Mouse (Mus musculus) CH12.LX (cell line): ENCODE data around the gene Psmd1. TPM values are rescaled to one million over a fixed set of nuclear protein-coding genes. Genes with fewer than 3 reads are reported as not detected.

Experiments
- DNase-seq: peaks from one replicate; pipeline ENCODE4 v3.0.0-alpha.2; 2013; ENCODE audit errors: extremely low read depth
- H3K27ac ChIP-seq: 2 replicates; pipeline ENCODE4 v1.5.1; 2012; ENCODE audit warnings: low read depth, mild to moderate bottlenecking, control low read depth, moderate library complexity; ENCODE audit not compliant: insufficient read depth
- H3K27me3 ChIP-seq: replicated peaks from 2 replicates; pipeline ENCODE3; 2012; ENCODE audit warnings: inconsistent platforms
- H3K36me3 ChIP-seq, 2 experiments: replicated peaks in 1 of 2; 2 replicates each; pipeline versions ENCODE3 to v1.6.1; 2012; ENCODE audit warnings: inconsistent platforms in 1 of 2, low read length in 1 of 2, mild to moderate bottlenecking in 1 of 2, mixed read lengths in 1 of 2, moderate library complexity in 1 of 2; ENCODE audit not compliant: control insufficient read depth in 1 of 2, insufficient read depth in 1 of 2
- H3K4me1 ChIP-seq, 2 experiments: 2 replicates each; pipeline ENCODE4 v1.6.1; 2012; ENCODE audit warnings: inconsistent platforms in 1 of 2, moderate library complexity in 1 of 2; ENCODE audit not compliant: insufficient read depth in 2 of 2, control insufficient read depth in 1 of 2
- H3K4me2 ChIP-seq: 2 replicates; pipeline ENCODE4 v1.6.1; 2012; ENCODE audit warnings: low read depth, mild to moderate bottlenecking, control low read depth; ENCODE audit not compliant: poor library complexity, insufficient read depth, severe bottlenecking
- H3K4me3 ChIP-seq, 3 experiments: fragments of 150-350 bp in 1 of 3; sonication (generic) in 1 of 3; replicated peaks in 1 of 3; 2 replicates each; pipeline versions ENCODE3 to v1.5.1; 2011 to 2012; ENCODE audit warnings: low read depth in 2 of 3, low read length in 2 of 3, mild to moderate bottlenecking in 2 of 3, moderate library complexity in 2 of 3, control low read depth in 1 of 3, improper control_type of control experiment in 1 of 3, inconsistent platforms in 1 of 3, mixed read lengths in 1 of 3; ENCODE audit not compliant: poor library complexity in 1 of 3
- H3K79me2 ChIP-seq: replicated peaks from 2 replicates; pipeline ENCODE4 v1.6.1; 2012; ENCODE audit warnings: mild to moderate bottlenecking, moderate library complexity; ENCODE audit not compliant: control insufficient read depth, poor library complexity, insufficient read depth, severe bottlenecking; ENCODE audit errors: extremely low read depth
- H3K9ac ChIP-seq: 2 replicates; pipeline ENCODE4 v1.6.1; 2012; ENCODE audit warnings: low read depth, mild to moderate bottlenecking, control low read depth, moderate library complexity; ENCODE audit not compliant: insufficient read depth
- H3K9me3 ChIP-seq: replicated peaks from 2 replicates; pipeline ENCODE3; 2012; ENCODE audit warnings: low read length, inconsistent platforms, mixed read lengths
- CHD1 ChIP-seq: IDR thresholded peaks from 2 replicates; pipeline ENCODE4 v1.6.1; 2012; ENCODE audit warnings: low read depth, low read length, improper control_type of control experiment, inconsistent platforms
- CTCF ChIP-seq, 2 experiments: IDR thresholded peaks in 1 of 2; conservative IDR thresholded peaks in 1 of 2; 2 replicates each; pipeline ENCODE4 v1.5.1; 2011 to 2012; ENCODE audit warnings: low read depth in 2 of 2, low read length in 2 of 2, improper control_type of control experiment in 1 of 2, inconsistent platforms in 1 of 2, mild to moderate bottlenecking in 1 of 2, moderate library complexity in 1 of 2
- E2F4 ChIP-seq: IDR thresholded peaks from 2 replicates; pipeline ENCODE4 v1.6.1; 2011; ENCODE audit warnings: low read depth, low read length, improper control_type of control experiment; ENCODE audit not compliant: insufficient replicate concordance
- ELF1 ChIP-seq: IDR thresholded peaks from 2 replicates; pipeline ENCODE4 v1.6.1; 2014; ENCODE audit warnings: low read depth, mild to moderate bottlenecking, inconsistent platforms, low read length, improper control_type of control experiment
- EP300 ChIP-seq: IDR thresholded peaks from 2 replicates; pipeline ENCODE4 v1.6.1; 2011; ENCODE audit warnings: low read length, improper control_type of control experiment
- HCFC1 ChIP-seq: IDR thresholded peaks from 2 replicates; pipeline ENCODE4 v1.6.1; 2012; ENCODE audit warnings: low read depth, mild to moderate bottlenecking, inconsistent platforms, low read length, improper control_type of control experiment
- IRF4 ChIP-seq: IDR thresholded peaks from 2 replicates; pipeline ENCODE4 v1.6.1; 2014; ENCODE audit warnings: low read depth, mild to moderate bottlenecking, inconsistent platforms, low read length, improper control_type of control experiment
- JUN ChIP-seq: IDR thresholded peaks from 2 replicates; pipeline ENCODE4 v1.6.1; 2011; ENCODE audit warnings: low read depth, mild to moderate bottlenecking, low read length, improper control_type of control experiment, moderate library complexity; ENCODE audit not compliant: insufficient read depth
- JUND ChIP-seq: conservative IDR thresholded peaks from 2 replicates; pipeline ENCODE4 v1.6.1; 2011; ENCODE audit warnings: low read depth, low read length, improper control_type of control experiment
- KAT2A ChIP-seq: IDR thresholded peaks from 2 replicates; pipeline ENCODE4 v1.6.1; 2012; ENCODE audit warnings: low read length, improper control_type of control experiment, inconsistent platforms; ENCODE audit not compliant: insufficient replicate concordance
- MAZ ChIP-seq: IDR thresholded peaks from 2 replicates; pipeline ENCODE4 v1.6.1; 2012; ENCODE audit warnings: low read depth, mild to moderate bottlenecking, inconsistent platforms, low read length, improper control_type of control experiment, moderate library complexity
- MEF2A ChIP-seq: IDR thresholded peaks from 2 replicates; pipeline ENCODE4 v1.6.1; 2014; ENCODE audit warnings: low read depth, mild to moderate bottlenecking, inconsistent platforms, low read length, improper control_type of control experiment, borderline replicate concordance
- MXI1 ChIP-seq: IDR thresholded peaks from 2 replicates; pipeline ENCODE4 v1.6.1; 2011; ENCODE audit warnings: mild to moderate bottlenecking, low read depth, low read length, improper control_type of control experiment
- MYC ChIP-seq: IDR thresholded peaks from 2 replicates; pipeline ENCODE4 v1.6.1; 2011; ENCODE audit warnings: low read depth, mild to moderate bottlenecking, improper control_type of control experiment, low read length
- NRF1 ChIP-seq: IDR thresholded peaks from 2 replicates; pipeline ENCODE4 v1.6.1; 2014; ENCODE audit warnings: low read depth, mild to moderate bottlenecking, inconsistent platforms, low read length, improper control_type of control experiment, moderate library complexity
- PAX5 ChIP-seq: IDR thresholded peaks from 2 replicates; pipeline ENCODE4 v1.6.1; 2012; ENCODE audit warnings: low read length, inconsistent platforms, mixed read lengths
- RAD21 ChIP-seq: IDR thresholded peaks from 2 replicates; pipeline ENCODE4 v1.6.1; 2011; ENCODE audit warnings: low read depth, mild to moderate bottlenecking, low read length, improper control_type of control experiment, moderate library complexity
- RCOR1 ChIP-seq: conservative IDR thresholded peaks from 2 replicates; pipeline ENCODE4 v1.6.1; 2012; ENCODE audit warnings: low read depth, mild to moderate bottlenecking, inconsistent platforms, low read length, improper control_type of control experiment
- SMC3 ChIP-seq: IDR thresholded peaks from 2 replicates; pipeline ENCODE4 v1.6.1; 2011; ENCODE audit warnings: low read depth, low read length, improper control_type of control experiment
- TBP ChIP-seq: conservative IDR thresholded peaks from 2 replicates; pipeline ENCODE4 v1.6.1; 2011; ENCODE audit warnings: low read depth, low read length, improper control_type of control experiment
- UBTF ChIP-seq: IDR thresholded peaks from 2 replicates; pipeline ENCODE4 v1.6.1; 2012; ENCODE audit warnings: low read depth, mild to moderate bottlenecking, inconsistent platforms, low read length, improper control_type of control experiment, moderate library complexity
- USF2 ChIP-seq: conservative IDR thresholded peaks from 2 replicates; pipeline ENCODE4 v1.6.1; 2011; ENCODE audit warnings: low read depth, low read length, improper control_type of control experiment
- ZKSCAN1 ChIP-seq: IDR thresholded peaks from 2 replicates; pipeline ENCODE4 v1.6.1; 2012; ENCODE audit warnings: low read depth, inconsistent platforms, low read length, improper control_type of control experiment, borderline replicate concordance
- ZNF384 ChIP-seq: IDR thresholded peaks from 2 replicates; pipeline ENCODE4 v1.6.1; 2012; ENCODE audit warnings: low read depth, low read length, improper control_type of control experiment, inconsistent platforms
- dilution Hi-C: fragments of 300-500 bp; cut with MboI; formaldehyde crosslinking; loops from 2 replicates; pipeline ENCODE4 v1.14.3; 2020; ENCODE audit warnings: low sequenced_read_pairs; ENCODE audit not compliant: extremely low pct_unique_long_range_greater_than_20kb, extremely low pct_ligation_motif_present
- in situ Hi-C: fragments of 300-500 bp; cut with MboI; formaldehyde crosslinking; loops from 3 replicates; pipeline ENCODE4 v1.14.3; 2019; ENCODE audit warnings: low sequenced_read_pairs, low pct_ligation_motif_present, low pct_unique_long_range_greater_than_20kb, mixed read lengths
- polyA plus RNA-seq: library from polyadenylated mRNA; unstranded; fragments of >175 nt; gene quantifications from 2 replicates; pipeline ENCODE4 v1.2.1, GENCODE M21; 2012; ENCODE audit warnings: low read depth; ENCODE audit not compliant: insufficient read length
- total RNA-seq, 2 experiments: library from RNA; depleted of rRNA; stranded (reverse); fragments of 300-350 nt in 1 of 2; fragments of >200 nt in 1 of 2; gene quantifications; 2 replicates each; pipeline ENCODE4 v1.2.3; 2012 to 2014

Gene Psmd1
- total and polyA plus RNA-seq, 3 experiments = 87.6 to 196 (median 134) TPM

DNA sequence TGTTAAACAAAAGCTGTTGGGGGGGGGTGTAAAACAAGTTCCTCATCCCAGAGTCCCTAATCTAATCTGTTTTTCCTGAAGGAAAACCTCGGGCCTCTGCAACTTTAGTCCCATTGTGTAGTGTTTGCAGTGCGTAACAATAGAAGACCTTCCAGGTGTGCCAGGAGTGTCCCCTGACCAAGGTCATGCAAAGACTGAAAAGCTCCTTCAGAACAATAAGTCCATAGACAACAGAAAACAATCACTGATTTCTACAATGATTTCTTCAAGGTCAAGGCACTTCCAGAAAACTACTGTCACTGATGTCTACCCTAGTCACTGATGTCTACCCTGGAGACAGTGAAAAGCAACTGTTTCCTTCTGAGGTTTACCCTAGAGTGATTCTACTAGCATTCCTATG, 123.7 kb downstream of the Psmd1 start:
- Histone ChIP-seq H3K79me2 (no peaks in the 10 kb centered on the region), H3K36me3 (peaks cover 9 to 62% of the 10 kb centered on the region in 2 experiments), H3K4me3 (no peak overlapping the region), H3K9me3 (no peaks in the 10 kb centered on the region), H3K4me1 (peaks cover 0 to 2% of the 10 kb centered on the region in 2 experiments; a peak in 1 of 4 replicates), H3K9ac (no peak overlapping the region), H3K4me2 (no peak overlapping the region), H3K27ac (no peak overlapping the region), H3K27me3 (no peaks in the 10 kb centered on the region)
- no peak for DNase-seq
- TF ChIP-seq MAZ (no peak), NRF1 (no peak), ZKSCAN1 (no peak), RCOR1 (no peak), ZNF384 (no peak), PAX5 (no peak), MXI1 (no peak), JUN (no peak), SMC3 (no peak), KAT2A (no peak), USF2 (no peak), MYC (no peak), E2F4 (no peak), RAD21 (no peak), CTCF (conservative IDR thresholded peaks at IDR 0.05 in 1 of 2, IDR thresholded peaks at IDR 0.05 in 1 of 2; ENCODE audit: low read depth in 2 of 2, low read length in 2 of 2) (no peak), EP300 (no peak), UBTF (no peak)
- dilution Hi-C loops (loop anchor here (25.0 kb wide), 1 partner anchor 149 kb away; no protein-coding TSS in a partner anchor), in situ Hi-C loops (no loop called here)

DNA sequence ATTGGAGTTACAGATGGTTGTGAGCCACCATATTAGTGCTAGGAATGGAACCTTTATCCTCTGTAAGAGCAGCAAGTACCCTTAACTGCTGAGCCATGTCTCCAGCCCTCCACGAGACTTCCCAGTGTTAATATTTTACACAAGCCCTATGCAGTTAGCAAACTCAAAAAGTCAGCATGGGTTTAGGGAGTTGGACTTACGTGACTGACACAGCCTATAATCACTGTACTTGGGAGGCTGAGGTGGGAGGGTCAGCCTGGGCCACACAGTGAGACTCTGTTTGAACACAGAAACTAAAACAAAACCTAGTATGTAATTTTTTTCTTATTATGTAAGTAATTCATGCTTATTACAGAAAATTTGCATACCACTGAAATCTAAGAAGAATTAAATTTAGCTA, 124.1 kb downstream of the Psmd1 start:
- dilution Hi-C loops (loop anchor here (25.0 kb wide), 1 partner anchor 149 kb away; no protein-coding TSS in a partner anchor), in situ Hi-C loops (no loop called here)
- H3K4me1 ChIP-seq = peaks cover 0 to 2% of the 10 kb centered on the region in 2 experiments; a peak in 1 of 4 replicates
- peaks cover 9 to 60% of the 10 kb centered on the region in 2 experiments for H3K36me3 ChIP-seq
- H3K27me3 ChIP-seq = no peaks in the 10 kb centered on the region
- H3K4me3 ChIP-seq = no peak overlapping the region
- no peaks in the 10 kb centered on the region for H3K79me2 ChIP-seq
- no peak overlapping the region for H3K27ac ChIP-seq
- H3K9me3 ChIP-seq = no peaks in the 10 kb centered on the region
- TF ChIP-seq UBTF = no peak
- TF ChIP-seq MAZ = no peak
- no peak for TF ChIP-seq ELF1
- TF ChIP-seq TBP = no peak
- TF ChIP-seq IRF4 = no peak
- no peak for TF ChIP-seq MEF2A
- TF ChIP-seq JUND = no peak
- TF ChIP-seq CHD1 = no peak
- TF ChIP-seq PAX5 = no peak
- no peak for TF ChIP-seq HCFC1
- TF ChIP-seq, all 38 proteins: peak for 0
- DNase-seq = no peak
- no peak overlapping the region for H3K4me2 ChIP-seq
- H3K9ac ChIP-seq = no peak overlapping the region
